ENCODE assay signal across 23 mouse cellular contexts in genomic region chr17:43230821-43231220, GRCm38 (mm10). TPM values are rescaled to one million over a fixed set of nuclear protein-coding genes. Genes with fewer than 3 reads are reported as not detected.
"Had no signal": no experiment of that assay in that cellular context is flagged by ENCODE, and none has a peak within 500 bp of the region (broad histone marks: within the 10 kb centered on the region; RNA-seq: fewer than 3 reads in every experiment).

No protein-coding gene starts in this region.

- DNase-seq: lung, adult 18-20 months; lung, embryonic 14.5 days; lung, postnatal 10 days; retina, postnatal 1 day; right cerebral cortex, adult 18-20 months; right cerebral cortex, postnatal 25 days; right cerebral cortex, postnatal 4 days; spleen, adult 18-20 months had no signal

- H3K36me3 ChIP-seq: liver, embryonic 12.5 days; midbrain, embryonic 13.5 days; neural tube, embryonic 13.5 days; neural tube, embryonic 15.5 days had no signal

- H3K27ac ChIP-seq: liver, embryonic 12.5 days; liver, embryonic 14.5 days; macrophage; midbrain, embryonic 13.5 days; neural tube, embryonic 13.5 days; neural tube, embryonic 15.5 days had no signal

- H3K4me3 ChIP-seq: liver, embryonic 12.5 days; megakaryocyte, embryonic 14.5 days; midbrain, embryonic 13.5 days; myocyte; neural tube, embryonic 13.5 days; neural tube, embryonic 15.5 days had no signal

- H3K27me3 ChIP-seq: midbrain, embryonic 13.5 days; neural tube, embryonic 13.5 days; neural tube, embryonic 15.5 days had no signal

- H3K4me1 ChIP-seq: liver, embryonic 12.5 days had no signal

RNA-seq across cellular contexts. Expression of gene Adgrf1, which starts 39.3 kb away (rescaled TPM):
- total RNA-seq: megakaryocyte progenitor cell, adult 5-6 weeks had no signal
- polyA plus RNA-seq: lung, embryonic 14.5 days; lung, embryonic 16.5 days; midbrain, embryonic 11.5 days; midbrain, embryonic 13.5 days; midbrain, embryonic 16.5 days; myocyte; neural tube, embryonic 11.5 days; neural tube, embryonic 13.5 days; neural tube, embryonic 15.5 days; stomach, embryonic 14.5 days; urinary bladder, adult 2 months had no signal
